Mouse (Mus musculus): ENCODE data around the gene Per1.

DNA sequence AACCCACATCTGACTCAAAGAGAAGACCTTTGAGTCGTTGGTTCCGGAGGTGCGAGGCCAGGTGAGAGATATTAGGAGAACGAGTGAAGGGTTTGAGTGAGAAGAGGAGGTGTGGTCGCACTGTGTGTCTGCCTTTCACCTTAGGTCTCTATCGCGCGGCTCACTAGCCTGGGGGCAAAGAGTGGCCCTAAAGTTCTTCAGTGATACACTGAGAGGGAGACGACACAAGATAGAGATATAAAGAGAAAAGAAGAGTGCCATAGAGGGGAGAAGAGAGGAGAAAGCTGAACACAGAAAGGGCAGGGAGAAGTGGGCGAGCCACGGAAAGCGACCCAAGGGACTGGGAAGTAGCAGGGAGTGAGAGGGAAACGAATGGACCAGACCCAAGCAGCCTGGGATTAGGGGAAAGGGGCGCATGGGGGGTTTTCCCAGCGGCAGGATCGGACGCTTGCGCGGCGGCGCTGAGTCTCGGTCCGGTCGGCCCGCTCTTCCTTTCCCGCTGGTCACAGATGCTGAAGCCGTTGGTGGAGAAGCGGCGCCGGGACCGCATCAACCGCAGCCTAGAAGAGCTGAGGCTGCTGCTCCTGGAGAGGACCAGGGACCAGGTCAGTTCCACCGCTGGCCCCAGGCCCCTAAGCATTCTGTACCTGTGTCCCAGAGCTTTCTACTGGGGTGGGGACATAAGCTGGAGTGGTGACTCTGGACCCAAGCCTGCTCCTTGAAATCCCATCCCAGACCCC is 26.2 kb downstream of the Per1 start:
- TF ChIP-seq CTCF (IDR thresholded peaks at IDR 0.05; ENCODE audit: extremely low read depth, insufficient read length, insufficient replicate concordance, low read depth, low read length): no peak
- no peak for TF ChIP-seq POLR2A (IDR thresholded peaks at IDR 0.05; ENCODE audit: low read depth, low read length)

All from small intestine, adult 2 months (tissue).